Mouse (Mus musculus) telencephalon, adult 2 months (tissue): ENCODE measurements around the gene Ccdc61.
"Not testable (repeated sequence)": the region's sequence is repeated elsewhere in the genome, so short reads cannot be mapped to it uniquely, and the experiment has no call there.

Source experiments
- DNase-seq: peaks from one replicate; pipeline ENCODE4 v3.0.0-alpha.2; 2011; ENCODE audit warnings: low read depth, low spot score

The Ccdc61 gene

DNA sequence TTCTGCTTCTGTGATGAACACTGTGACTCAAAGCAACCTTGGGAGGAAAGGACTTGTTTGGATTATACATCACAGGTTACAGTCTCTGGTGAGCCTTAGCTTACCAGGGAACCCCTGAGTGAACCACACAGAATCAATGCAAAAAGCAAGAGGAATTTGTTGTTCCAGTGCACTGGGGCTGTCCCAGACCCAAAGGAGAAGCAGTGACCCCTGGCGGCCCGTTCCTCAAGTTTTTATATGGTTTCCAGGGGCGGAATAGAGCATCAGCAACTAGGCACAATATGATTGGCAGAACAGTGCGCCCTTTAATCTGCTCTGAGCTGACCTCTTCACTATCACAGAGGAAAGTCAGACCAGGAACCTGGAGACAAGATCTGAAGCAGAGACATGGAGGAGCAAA lies 6.0 kb upstream of the Ccdc61 start:
- DNase-seq = no peak

DNA sequence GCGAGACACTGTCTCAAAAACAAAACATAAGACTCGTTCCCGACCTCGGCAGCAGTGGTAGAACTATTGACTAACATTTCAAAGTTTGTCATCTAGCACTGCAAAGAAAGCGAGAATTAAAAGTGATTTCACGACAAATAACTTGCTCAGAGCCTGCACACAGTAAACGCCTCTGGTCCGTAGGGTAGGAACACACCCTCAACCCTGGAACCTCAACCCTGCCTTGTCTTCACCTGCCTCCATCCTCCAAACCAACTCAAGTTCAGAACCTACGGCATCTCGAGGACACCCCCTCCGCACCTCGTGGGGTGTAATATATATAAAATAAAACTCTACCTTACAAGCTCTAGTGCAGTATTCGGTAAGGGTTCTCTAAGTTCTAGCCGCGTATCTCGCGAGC lies 418 bp downstream of the Ccdc61 start:
- DNase-seq = no peak

GRCm38 (mm10) chr7:18904971-18905370 lies 5.2 kb downstream of the Ccdc61 start:
- DNase-seq = no peak

- no peak for DNase-seq
Observed at GRCm38 (mm10) chr7:18902486-18902885, 7.7 kb downstream of the Ccdc61 start.

DNA sequence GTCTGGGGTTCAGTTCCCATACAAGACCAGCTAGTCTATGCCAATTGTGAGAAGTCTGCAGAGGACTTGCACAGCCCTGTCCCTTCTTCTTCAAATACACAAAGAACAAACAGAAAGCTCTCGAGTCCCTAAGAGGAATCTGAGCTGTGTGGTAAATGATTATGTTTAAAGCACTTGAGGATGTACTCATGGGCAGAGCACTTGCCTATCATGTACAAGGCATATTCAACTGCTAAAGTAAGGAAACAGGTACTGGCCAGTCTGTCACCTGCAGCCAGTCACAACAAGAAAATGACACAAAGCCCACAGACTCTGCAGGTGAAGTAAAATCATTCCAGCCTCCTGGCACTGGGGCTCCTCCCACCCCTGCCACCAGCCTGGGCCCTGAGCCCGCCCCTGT lies 9.7 kb downstream of the Ccdc61 start:
- no peak for DNase-seq

DNA sequence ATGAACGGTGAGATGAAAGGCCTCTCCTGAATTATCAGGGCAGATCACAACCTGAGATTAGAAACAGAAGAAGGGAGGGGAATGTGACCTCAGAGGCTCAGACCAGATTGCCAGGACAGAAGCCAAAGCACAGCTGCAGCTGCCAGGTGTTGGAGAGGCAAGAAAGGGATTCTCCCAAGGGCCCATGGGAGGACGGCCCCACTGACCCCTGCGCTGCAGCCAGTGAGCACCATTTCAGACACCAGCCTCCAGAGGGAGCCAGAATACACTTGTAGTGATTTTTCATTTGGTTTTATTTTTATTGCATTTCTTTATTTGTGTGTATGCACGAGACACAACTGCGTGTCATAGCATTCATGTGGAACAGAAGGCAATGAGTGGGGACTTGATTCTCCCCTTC lies 13.7 kb downstream of the Ccdc61 start:
- DNase-seq = no peak

DNA sequence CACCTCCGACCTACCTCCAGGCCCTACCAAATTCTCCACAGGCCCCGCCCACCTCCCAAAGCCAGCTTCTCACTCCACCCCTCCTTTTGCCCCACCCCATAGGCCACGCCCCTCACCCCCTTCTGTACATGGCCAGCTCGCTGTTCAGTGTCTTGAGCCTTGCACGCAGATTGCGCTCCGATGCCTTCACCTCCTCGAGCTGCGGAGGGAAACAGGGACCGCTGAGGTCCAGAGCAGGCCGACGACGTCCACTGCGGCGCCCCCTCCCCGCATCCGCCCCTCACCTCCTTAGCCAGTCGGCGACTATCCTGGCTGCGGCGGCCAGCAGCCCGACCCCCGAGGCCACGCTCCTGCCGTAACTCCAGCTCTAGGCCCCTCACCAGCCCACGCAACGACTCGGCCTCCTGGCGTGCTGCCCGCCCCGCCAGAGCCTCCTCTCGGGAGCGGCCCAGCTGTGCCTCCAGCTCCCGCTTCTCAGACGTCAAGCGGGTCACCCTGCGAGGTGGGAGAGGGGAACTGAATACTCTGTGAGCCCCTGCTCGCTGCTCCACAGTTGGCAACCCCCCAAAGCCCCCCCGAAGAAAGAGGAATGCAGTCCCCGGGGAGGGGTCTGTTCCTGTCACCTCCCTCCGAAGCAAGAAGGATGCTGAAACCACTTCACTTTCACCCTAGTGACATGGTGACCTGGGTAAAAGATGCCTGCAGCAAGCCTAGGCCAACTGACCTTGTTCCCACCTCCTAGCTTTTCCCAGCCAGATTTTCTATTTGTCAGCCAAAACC lies 16.4 kb downstream of the Ccdc61 start:
- DNase-seq = no peak

GRCm38 (mm10) chr7:18893009-18893408 lies 17.2 kb downstream of the Ccdc61 start:
- DNase-seq = no peak

- peak; percentile 75 for DNase-seq
Observed at GRCm38 (mm10) chr7:18891872-18892599, 18.2 kb downstream of the Ccdc61 start.

DNA sequence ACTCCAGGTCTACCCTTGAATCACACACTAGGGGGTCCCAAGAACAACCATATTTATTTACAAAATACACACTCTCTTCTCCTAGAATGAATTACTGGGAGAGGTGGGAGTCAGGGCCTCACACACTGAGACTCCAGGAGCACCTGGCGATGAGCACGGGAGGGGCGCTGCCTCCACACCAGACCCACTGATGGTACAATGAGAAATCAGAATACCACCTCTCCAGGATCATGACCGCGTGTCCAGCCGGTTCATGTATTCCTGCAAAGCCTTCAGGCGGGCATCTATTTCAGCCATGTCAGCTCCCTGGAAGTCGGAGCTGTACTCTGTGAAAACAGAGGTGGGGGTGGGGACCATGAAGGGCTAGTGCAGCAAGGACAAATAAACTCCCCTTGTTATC lies 19.4 kb downstream of the Ccdc61 start:
- DNase-seq = no peak

DNA sequence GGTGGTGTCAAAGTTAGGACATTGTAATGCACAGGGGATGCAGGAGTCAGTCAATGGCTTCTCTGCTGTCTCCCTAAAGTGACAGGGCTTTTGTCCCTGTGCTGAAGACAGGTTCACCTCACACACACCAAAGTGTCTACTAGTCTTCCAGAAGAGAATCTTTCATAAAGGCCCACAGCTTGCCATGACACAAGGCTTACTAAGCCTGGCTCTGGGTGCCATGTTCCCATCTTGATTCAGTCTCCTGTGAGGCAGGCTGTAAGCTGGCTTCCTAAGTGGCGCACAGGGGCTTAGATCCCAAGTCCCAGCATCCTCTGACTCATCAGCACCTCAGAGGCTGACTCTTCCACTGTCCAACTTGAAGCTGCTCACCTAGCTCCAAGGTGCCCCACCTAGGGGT lies 23.3 kb downstream of the Ccdc61 start:
- no peak for DNase-seq

DNA sequence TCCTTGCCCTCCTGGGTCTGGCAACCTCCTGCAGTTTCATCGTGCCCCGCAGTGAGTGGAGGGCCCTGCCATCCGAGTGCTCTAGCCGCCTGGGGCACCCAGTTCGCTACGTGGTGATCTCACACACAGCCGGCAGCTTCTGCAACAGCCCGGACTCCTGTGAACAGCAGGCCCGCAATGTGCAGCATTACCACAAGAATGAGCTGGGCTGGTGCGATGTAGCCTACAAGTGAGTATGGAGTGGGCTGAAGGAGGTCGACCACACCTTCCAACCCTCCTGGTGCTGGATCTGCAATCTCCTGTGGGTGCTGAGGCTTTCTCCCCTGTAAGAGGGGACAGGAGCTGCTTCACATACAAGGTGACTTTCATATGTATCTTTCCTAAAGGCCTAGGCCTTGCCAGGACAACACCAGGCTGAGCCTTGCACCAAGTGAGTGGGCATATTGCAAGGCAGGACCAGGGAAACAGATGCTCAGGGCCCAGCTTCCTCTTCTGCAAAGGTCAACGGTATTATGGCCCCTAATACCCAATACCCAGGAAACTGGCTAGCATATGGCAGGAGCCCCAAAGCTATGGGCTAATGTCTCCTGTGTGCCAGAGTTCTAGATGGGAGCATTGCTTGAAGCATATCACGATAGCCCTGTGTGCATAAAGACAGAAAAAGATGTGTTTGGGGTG lies 25.3 kb downstream of the Ccdc61 start:
- no peak for DNase-seq

GRCm38 (mm10) chr7:18883991-18884744 lies 26.0 kb downstream of the Ccdc61 start:
- no peak for DNase-seq

- DNase-seq = no peak
Observed at GRCm38 (mm10) chr7:18878691-18879090, 31.5 kb downstream of the Ccdc61 start.

GRCm38 (mm10) chr7:18875372-18875771 lies 34.8 kb downstream of the Ccdc61 start:
- DNase-seq = no peak

GRCm38 (mm10) chr7:18873253-18873652 lies 37.0 kb downstream of the Ccdc61 start:
- peak; percentile 29 for DNase-seq

DNA sequence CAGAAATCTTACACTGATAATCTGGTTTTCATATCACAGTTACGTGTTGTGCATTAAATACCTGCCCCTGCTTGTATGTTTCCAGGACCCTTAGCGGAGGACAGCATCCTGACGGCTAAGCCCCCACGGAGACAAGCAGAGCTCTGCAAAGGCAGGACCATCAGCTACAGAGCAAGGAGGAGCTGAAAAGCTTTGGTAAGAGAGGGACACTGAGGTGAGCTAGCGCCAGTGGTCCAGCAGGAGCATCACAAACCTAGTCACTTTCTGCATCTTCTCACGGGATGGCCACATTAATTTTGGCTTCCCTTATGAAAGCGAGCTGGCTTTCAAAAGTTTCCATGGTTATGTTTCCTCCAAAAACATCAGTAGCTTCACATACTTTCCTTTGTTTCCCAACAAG lies 37.4 kb downstream of the Ccdc61 start:
- DNase-seq = no peak

GRCm38 (mm10) chr7:18872014-18872802 lies 38.0 kb downstream of the Ccdc61 start:
- no peak for DNase-seq

DNA sequence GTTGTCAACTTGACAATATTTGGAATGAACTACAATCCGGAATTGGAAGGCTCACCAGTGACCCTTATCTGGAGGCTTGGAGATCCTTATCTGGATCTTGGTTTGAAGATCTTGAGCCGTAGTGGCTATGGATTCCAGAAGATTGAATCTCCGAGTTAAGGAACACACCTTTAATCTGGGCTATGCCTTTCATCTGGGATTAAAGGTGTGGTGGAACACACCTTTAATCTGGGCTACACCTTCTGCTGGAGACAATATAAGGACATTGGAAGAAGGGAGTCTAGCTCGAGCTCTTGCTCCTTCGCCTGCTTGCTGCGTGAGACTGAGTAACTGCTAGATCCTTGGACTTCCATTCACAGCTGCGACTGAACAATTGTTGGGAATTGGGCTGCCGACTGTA lies 39.2 kb downstream of the Ccdc61 start, which contains the start of gene Pglyrp1:
Gene Pglyrp1 (plus strand): TSS at position 301 of the 400 bp plus-strand sequence.
- DNase-seq = not testable (repeated sequence)

DNA sequence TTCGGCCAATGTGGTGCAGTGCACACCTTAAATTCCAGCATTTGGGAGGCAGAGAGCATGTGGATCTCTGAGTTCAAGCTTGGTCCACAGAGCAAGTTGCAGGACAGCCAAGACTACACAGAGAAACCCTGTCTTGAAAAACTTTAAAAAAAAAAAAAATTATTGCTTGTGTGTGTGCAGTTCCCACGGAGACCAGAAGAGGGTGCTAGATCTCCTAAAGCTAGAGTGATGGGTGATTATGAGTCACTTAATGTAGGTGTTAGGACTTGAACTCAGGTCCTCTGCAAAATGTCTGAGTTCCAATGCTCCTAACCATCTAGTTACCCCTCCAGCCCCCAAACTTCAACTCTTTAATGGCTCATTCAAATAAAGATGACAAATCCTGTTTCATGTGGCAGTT lies 41.7 kb downstream of the Ccdc61 start:
- no peak for DNase-seq

DNA sequence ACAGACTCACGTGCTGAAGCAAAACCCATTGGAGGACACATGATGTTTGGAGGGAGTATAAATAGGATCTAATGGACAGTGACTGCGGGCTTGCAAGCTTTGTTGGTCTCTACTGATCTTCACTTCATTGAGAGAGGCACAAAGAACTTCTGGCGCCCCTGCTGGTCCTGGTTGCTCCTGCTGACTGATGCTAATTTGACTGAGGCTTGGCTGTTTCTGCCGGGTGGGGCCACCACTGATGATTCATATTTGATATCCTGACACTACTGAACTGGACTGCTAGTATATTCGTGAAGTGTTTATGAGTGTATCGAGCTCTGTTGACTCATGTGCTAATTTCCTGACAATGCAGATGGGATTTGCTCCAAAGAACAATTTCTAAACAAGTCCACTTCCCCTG lies 47.4 kb downstream of the Ccdc61 start:
- DNase-seq = no peak
